Mouse (Mus musculus) monocyte, adult 2 months (primary cell): ENCODE measurements around the gene Dhx34.

Experiments
- DNase-seq, 2 experiments: peaks; one replicate each; pipeline ENCODE4 v3.0.0; 2022; ENCODE audit warnings: low spot score in 2 of 2, low read depth in 1 of 2

Gene Dhx34

DNA sequence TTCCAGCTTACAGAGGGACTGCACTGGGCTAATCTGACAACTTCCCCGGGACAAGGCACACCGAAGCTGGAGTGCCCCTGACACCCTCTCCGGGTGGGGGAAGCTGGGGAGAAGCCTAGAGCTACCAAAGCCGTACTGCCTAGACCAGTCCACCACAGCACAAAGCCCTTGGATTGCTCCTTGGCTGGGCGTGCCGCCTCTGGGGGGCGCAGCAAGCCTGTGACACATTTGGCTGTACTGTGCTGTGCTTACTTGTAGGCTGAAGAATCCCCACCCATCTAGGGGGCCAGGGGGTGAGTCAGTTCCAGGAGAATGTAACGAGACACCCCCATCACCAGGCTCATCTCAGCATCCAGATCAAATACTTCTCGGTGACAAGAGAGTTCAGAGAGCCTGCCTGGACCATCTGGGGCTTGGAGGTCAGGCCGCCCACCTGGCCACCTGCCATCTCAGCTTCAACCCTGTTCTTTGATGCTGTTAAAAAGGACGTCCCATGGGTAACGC, 10.9 kb downstream of the Dhx34 start:
- DNase-seq = no peak

DNA sequence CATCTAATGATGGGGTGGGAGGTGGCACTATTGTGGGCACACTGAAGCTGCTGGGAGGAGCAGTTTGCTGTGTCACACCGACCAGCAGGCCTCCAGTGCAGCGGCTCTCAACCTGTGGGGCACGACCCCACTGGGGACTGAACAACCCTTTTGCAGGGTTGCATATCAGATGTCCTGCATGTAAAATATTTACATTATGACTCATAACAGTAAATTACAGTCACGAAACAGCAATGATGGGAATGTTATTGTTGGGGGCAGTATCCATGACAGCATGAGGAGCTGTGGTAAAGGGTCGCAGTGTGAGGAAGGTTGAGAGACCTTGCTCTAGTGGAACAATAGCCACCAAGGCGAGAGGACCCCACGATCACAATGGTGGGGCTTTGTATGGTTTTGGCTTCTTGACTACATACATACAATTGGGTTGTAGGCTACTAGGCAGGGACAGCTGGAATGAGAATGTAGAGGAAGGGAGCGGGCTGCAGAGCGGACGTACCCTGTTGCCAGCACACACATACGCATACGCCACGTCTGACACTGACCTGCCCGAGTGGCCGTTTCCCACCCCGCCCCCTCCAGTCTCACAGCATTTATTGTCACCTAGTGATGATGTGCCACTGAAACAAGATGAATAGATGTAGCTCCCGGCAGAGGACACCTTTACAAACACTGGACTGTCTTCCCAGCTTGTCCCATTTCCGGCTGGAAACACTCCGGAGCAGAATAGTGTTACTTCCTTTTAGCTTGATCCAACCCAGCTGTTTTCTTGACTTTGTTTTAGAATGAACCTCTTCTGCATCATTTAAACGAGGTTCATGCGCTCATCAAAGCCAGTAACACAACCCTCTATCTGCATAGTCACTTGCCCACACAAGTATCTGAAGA, 12.8 kb downstream of the Dhx34 start:
- DNase-seq = no peak

GRCm38 (mm10) chr7:16207496-16207895, 14.3 kb downstream of the Dhx34 start:
- peak; percentile 24 to 45 for DNase-seq

- peak; percentile 7 to 21 for DNase-seq
Observed at GRCm38 (mm10) chr7:16207076-16207475, 14.8 kb downstream of the Dhx34 start.

DNA sequence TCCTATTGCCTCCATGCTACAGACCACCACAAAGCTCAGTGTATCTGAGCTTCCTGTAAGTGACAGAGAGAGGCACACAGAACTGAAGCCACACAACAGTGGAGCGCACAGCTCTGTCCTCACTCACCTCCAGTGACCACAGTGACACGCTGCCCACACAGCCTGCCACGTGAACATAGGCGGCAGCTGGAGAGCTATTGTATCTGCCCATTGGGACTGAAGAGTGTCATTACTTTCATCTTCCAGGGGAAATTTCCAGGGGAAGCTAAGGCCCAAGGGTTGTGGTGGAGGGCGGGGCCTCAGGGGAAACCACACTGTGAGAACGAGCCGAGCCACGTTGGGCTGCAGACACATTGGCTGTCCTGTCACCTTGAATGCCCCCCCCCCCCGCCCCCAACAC, 17.0 kb downstream of the Dhx34 start:
- no peak for DNase-seq

- DNase-seq = no peak
Observed at GRCm38 (mm10) chr7:16203505-16203903, 18.3 kb downstream of the Dhx34 start.

GRCm38 (mm10) chr7:16202756-16203504, 18.9 kb downstream of the Dhx34 start:
- no peak for DNase-seq

DNA sequence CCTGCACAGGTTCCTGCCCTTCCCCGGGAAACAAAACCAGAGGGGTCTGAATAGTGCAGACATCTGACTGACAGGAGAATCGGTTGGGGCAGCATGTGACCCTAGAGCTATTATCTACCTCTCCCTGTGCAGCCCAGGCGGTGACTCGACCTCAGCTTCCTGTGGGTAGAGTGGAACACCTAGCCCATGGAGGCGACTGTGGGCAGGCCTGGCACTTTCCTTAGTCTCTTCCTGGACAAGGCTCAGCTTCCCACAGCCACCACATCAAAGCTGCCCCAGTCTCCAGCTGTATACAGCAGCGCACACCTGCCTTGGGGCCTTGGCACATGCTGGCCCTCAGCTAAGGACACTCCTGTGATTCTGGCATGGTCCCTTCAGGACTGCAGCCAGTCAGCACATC, 20.7 kb downstream of the Dhx34 start:
- no peak for DNase-seq

DNA sequence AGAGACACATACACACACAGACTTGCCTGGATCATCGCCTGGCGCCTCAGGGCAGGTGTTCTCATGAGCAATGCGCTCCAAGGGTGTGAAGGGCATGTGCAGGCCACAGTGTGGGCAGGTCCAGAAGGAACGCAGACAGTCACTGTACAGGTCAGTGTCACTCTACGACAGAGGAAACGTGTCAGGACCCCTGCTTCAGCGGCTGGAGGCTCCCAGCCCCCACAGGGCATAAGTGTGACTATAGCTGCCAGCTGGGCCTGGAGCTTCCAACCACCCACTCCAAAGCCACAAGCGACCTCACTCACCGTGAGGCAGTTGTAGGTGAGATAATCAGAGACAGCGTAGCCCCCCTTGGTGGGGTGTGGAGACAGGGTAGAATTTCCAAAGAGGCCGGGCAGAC, 23.3 kb downstream of the Dhx34 start:
- DNase-seq = no peak

GRCm38 (mm10) chr7:16197166-16197565, 24.7 kb downstream of the Dhx34 start:
- no peak for DNase-seq

GRCm38 (mm10) chr7:16196616-16197015, 25.2 kb downstream of the Dhx34 start:
- DNase-seq = no peak

DNA sequence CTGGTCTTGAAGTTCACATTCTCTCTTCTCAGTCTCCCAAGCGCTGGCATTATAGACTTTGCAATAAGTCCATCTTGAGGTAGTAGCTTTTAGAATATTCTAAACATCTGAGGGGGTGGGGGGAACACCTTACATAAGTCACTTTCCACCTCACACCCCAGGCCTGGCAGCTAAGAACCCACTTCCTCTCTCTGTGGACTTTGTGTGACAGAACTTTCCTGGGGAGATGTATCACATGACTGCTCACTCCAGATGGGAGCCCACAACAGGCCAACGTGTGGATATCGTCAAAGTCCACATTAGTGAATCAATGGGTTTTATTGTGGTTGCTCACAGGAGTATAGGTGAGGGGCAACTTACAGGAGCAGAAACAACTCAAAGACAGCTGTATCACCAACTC, 28.1 kb downstream of the Dhx34 start:
- DNase-seq = no peak

- DNase-seq = peak; percentile 30 to 66
Observed at GRCm38 (mm10) chr7:16192315-16192714, 29.5 kb downstream of the Dhx34 start.

DNA sequence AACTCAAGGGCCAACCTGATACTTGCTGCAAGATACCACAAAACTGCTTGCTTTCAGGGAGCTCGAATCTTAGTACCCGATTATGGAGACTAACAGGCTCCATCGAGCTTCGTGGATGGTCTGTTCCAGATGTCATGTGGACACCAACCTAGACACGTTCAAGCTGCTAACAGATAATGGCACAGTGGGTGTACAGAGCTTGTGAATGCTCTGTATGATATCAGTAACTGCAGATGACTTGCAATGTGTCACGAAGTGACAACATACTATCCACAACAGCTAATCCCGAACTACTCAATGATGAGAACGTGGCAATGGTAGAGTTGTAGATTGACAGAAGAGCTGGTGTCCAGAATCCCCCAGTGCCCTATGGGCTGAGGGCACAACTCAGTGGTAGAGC, 34.3 kb downstream of the Dhx34 start:
- DNase-seq = no peak

DNA sequence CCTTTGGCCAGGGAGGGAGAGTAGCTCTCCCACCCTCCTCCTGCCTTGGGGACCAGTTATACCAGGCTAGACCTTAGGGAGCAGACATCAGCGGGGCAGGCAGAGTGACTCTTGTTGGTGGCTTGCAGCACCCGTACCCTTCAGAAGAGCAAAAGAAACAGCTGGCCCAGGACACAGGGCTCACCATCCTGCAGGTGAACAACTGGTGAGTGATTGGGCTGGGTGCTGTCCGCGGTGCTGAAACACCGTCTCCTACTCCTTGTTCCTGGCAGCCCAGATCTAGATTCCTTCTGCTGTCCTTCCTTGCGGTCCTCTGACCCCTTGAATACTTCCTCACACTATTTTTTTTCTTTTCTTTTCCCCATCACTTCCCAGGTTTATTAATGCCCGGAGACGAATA, 38.2 kb downstream of the Dhx34 start:
- DNase-seq = no peak

- DNase-seq = no peak
Observed at GRCm38 (mm10) chr7:16178114-16178513, 43.7 kb downstream of the Dhx34 start.

GRCm38 (mm10) chr7:16175542-16175931, 46.3 kb downstream of the Dhx34 start:
- no peak for DNase-seq

GRCm38 (mm10) chr7:16174597-16175541, 47.0 kb downstream of the Dhx34 start, which contains the start of gene Meis3:
Gene Meis3, plus strand, starts transcription at chr7:16175090.
- DNase-seq = no peak

DNA sequence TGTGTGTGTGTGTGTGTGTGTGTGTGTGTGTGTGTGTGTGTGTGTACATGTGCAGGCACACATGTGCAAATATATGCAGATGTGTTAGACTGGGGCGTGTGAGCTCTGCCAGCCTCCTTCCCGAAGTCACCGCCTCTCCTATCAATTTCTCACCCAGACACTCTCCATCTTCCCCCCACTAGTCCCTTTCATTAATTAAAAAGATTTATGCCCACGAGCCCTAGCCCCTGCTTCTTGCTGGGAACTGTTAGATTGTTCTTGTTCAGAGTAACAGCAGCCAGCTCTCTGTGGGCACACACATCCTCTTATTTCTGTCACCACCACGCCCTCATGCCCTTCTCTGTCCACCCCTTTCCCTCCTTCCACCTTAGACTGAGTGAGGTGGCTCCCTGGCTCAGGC, 48.7 kb downstream of the Dhx34 start:
- no peak for DNase-seq

GRCm38 (mm10) chr7:16172586-16173140, 49.2 kb downstream of the Dhx34 start:
- no peak for DNase-seq

DNA sequence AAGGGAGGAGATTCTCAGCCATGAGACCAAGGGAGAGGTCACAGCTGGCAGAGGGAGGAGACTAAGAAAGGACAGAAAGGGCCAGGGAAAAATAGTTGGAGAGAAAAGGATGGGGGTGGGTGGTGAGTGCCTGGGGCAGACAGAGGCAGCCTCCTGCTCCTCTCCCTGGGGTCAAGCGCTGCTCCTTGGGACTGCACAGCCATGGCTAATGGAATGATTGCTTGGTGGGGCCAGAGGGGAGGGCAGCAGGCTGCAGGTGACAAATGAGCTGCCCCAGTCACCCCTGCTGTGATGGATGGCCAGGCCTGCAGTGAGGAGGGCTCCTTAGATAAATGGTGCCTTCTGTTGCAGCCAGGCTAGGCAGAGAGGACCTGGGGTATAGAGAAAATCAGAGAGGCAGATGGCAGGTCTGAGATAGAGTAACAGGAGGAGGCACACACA, 49.7 kb downstream of the Dhx34 start:
- DNase-seq = no peak
